Mouse (Mus musculus) B cell, adult 67 days (primary cell): ENCODE results near the gene Uqcrc2. TPM values are rescaled to one million over a fixed set of nuclear protein-coding genes. Genes with fewer than 3 reads are reported as not detected.

ENCODE experiments used
- total RNA-seq, 2 experiments: library from RNA; stranded (reverse); gene quantifications; 4 replicates each; pipeline ENCODE4 v1.2.4; 2023

The Uqcrc2 gene
- total RNA-seq, result 10 to 100 TPM; 81.3 to 88.7 TPM

GRCm38 (mm10) chr7:120634711-120635361 is at the start of gene Uqcrc2:
Gene Uqcrc2 (plus strand): TSS chr7:120635176.

GRCm38 (mm10) chr7:120670153-120670875 is 35.3 kb downstream of the Uqcrc2 start, which contains the start of gene Pdzd9:
Gene Pdzd9 (minus strand): TSS chr7:120670343.

GRCm38 (mm10) chr7:120677001-120677643 is 42.1 kb downstream of the Uqcrc2 start, which contains the start of gene Mosmo:
Gene Mosmo (plus strand): TSS chr7:120677618.

Other genes with a start within 250 kb of the Uqcrc2 start
- not detected for gene Abca16, start 225.5 kb upstream of the Uqcrc2 start, total RNA-seq
- not detected for gene Pdzd9, start 35.2 kb downstream of the Uqcrc2 start, total RNA-seq
- 10 to 100 TPM; 14.4 to 22.2 TPM for gene Mosmo, start 42.4 kb downstream of the Uqcrc2 start, total RNA-seq
- gene Vwa3a, start 104.1 kb downstream of the Uqcrc2 start, total RNA-seq, result not detected
- not detected for gene Gm5737, start 177.2 kb downstream of the Uqcrc2 start, total RNA-seq
- gene Eef2k, start 207.7 kb downstream of the Uqcrc2 start, total RNA-seq, result 10 to 100 TPM; 22.5 to 28.3 TPM